Mouse (Mus musculus): ENCODE measurements around the gene Serf1.

GRCm38 (mm10) chr13:100156624-100157023 is 48.8 kb downstream of the Serf1 start:
- TF ChIP-seq GATA1 (IDR thresholded peaks at IDR 0.05; ENCODE audit: borderline replicate concordance, low read length) (no peak), FLI1 (IDR thresholded peaks at IDR 0.05; ENCODE audit: low read length) (no peak)
